Mouse (Mus musculus) midbrain, embryonic 11.5 days (tissue): ENCODE results near the gene Timm13. TPM values are rescaled to one million over a fixed set of nuclear protein-coding genes. Genes with fewer than 3 reads are reported as not detected.

Experiments used
- ATAC-seq: fragments of 200-750 bp; cut with Nextera tagmentation; 2 replicates; pipeline ENCODE4 v1.8.0; 2017; ENCODE audit warnings: moderate TSS enrichment, moderate library complexity; ENCODE audit not compliant: low FRiP score
- DNase-seq: peaks from one replicate; pipeline ENCODE4 v3.0.0; 2015; ENCODE audit warnings: low spot score; ENCODE audit errors: missing footprints
- H3K27ac ChIP-seq: fragments of 300-500 bp; sonication (generic); 2 replicates; pipeline ENCODE4 v1.5.1; 2014; ENCODE audit warnings: low read depth, low read length
- H3K27me3 ChIP-seq: fragments of 300-500 bp; sonication (generic); 2 replicates; pipeline ENCODE4 v1.6.1; 2014; ENCODE audit warnings: mild to moderate bottlenecking, low read length, moderate library complexity, mixed read lengths; ENCODE audit not compliant: control insufficient read depth, insufficient read depth
- H3K36me3 ChIP-seq: fragments of 300-500 bp; sonication (generic); 2 replicates; pipeline ENCODE4 v1.6.1; 2014; ENCODE audit warnings: mild to moderate bottlenecking, low read length, moderate library complexity, mixed read lengths; ENCODE audit not compliant: control insufficient read depth, insufficient read depth
- H3K4me1 ChIP-seq: fragments of 300-500 bp; sonication (generic); 2 replicates; pipeline ENCODE4 v1.6.1; 2014; ENCODE audit warnings: low read length; ENCODE audit not compliant: control insufficient read depth, insufficient read depth
- H3K4me2 ChIP-seq: fragments of 300-500 bp; sonication (generic); 2 replicates; pipeline ENCODE4 v1.6.1; 2014; ENCODE audit warnings: mild to moderate bottlenecking, moderate library complexity
- H3K4me3 ChIP-seq: fragments of 300-500 bp; sonication (generic); 2 replicates; pipeline ENCODE4 v1.5.1; 2014; ENCODE audit warnings: low read depth, low read length
- H3K9ac ChIP-seq: fragments of 300-500 bp; sonication (generic); 2 replicates; pipeline ENCODE4 v1.6.1; 2014; ENCODE audit warnings: low read length
- H3K9me3 ChIP-seq: fragments of 300-500 bp; sonication (generic); 2 replicates; pipeline ENCODE4 v1.6.1; 2016; ENCODE audit warnings: low read length; ENCODE audit not compliant: control insufficient read depth
- WGBS: fragments of 180-500 bp; shearing (Covaris S2); extraction: QIAGEN DNeasy Blood & Tissue Kit; methylation state at CpG from one replicate; pipeline ENCODE4 v1.1.7; 2014; 5-methylcytosine and 5-hydroxymethylcytosine counted together
- polyA plus RNA-seq: library from polyadenylated mRNA; unstranded; fragments of >200 nt; fragmentation: Nextera tagmentation; extraction: Ambion mirVana; gene quantifications from 2 replicates; pipeline ENCODE4 v1.2.1, GENCODE M21; 2014

Timm13 gene
- polyA plus RNA-seq, 1 experiment from 2014 or later = 347 TPM

- DNase-seq (peak; percentile 82), ATAC-seq (no peak)
- Histone ChIP-seq H3K27me3 (peaks cover 86% of the 10 kb centered on the region), H3K36me3 (no peaks in the 10 kb centered on the region), H3K4me1 (peaks cover 52% of the 10 kb centered on the region), H3K27ac (no peak overlapping the region), H3K4me3 (no peak overlapping the region), H3K9ac (no peak overlapping the region), H3K9me3 (no peaks in the 10 kb centered on the region), H3K4me2 (no peak overlapping the region)
- 14% methylated on average over 3 of the region's 3 CpGs for WGBS
These were observed 34.5 kb upstream of the Timm13 start for GRCm38 (mm10) chr10:80935241-80935640.

DNA sequence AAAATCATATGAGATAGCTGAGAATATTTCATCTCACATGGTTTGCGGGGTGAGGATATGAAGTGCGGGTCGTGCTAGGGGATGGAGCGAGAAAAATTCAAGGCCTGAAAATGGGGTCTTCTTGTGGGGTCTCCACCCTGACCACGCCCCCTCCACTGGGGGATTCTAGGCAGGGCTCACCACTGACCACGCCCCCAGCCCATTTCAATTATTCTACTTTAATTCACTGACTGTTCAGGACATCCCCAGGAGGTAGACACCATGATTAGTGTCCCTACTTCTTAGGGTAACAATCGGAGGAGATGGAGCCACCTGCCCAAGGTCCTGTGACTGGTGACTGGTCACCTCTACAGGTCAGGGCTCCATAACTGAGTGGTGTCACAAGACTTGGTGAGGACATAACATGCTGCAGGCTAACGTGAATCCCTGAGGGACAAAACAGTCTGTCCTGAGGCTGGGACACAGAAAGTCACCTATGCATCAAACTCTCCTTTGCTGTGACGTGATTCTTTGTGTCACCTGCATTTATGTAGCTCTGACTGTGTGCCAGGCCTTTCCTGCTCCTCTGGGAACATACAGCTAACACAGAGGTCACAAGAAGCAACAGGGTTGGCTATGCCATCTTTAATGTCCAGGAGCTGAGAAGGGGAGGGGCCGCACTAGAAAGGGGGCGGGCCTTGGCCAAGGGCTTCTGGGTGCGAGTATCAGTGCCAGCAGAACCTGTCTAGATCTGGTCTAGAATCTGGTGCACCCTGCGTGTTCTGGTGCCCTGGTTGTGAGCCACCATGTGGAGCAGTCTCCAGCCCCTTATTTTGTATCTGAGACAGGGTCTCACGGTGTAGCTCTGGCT, 33.6 kb upstream of the Timm13 start:
- Histone ChIP-seq H3K4me3 (no peak overlapping the region), H3K4me2 (no peak overlapping the region), H3K27ac (no peak overlapping the region), H3K4me1 (peaks cover 51% of the 10 kb centered on the region), H3K36me3 (no peaks in the 10 kb centered on the region), H3K27me3 (peaks cover 86% of the 10 kb centered on the region), H3K9ac (no peak overlapping the region), H3K9me3 (no peaks in the 10 kb centered on the region)
- ATAC-seq (no peak), DNase-seq (peak; percentile 84)
- 33% methylated on average over 14 of the region's 14 CpGs for WGBS

GRCm38 (mm10) chr10:80933421-80933979, 32.7 kb upstream of the Timm13 start:
- Histone ChIP-seq H3K36me3 (no peaks in the 10 kb centered on the region), H3K27me3 (peaks cover 81% of the 10 kb centered on the region), H3K4me3 (no peak overlapping the region), H3K27ac (no peak overlapping the region), H3K9me3 (no peaks in the 10 kb centered on the region), H3K9ac (no peak overlapping the region), H3K4me1 (peaks cover 57% of the 10 kb centered on the region), H3K4me2 (peak overlapping the region; percentile 27)
- ATAC-seq (no peak), DNase-seq (peak; percentile 91)
- WGBS = 2% methylated on average over 21 of the region's 21 CpGs

DNA sequence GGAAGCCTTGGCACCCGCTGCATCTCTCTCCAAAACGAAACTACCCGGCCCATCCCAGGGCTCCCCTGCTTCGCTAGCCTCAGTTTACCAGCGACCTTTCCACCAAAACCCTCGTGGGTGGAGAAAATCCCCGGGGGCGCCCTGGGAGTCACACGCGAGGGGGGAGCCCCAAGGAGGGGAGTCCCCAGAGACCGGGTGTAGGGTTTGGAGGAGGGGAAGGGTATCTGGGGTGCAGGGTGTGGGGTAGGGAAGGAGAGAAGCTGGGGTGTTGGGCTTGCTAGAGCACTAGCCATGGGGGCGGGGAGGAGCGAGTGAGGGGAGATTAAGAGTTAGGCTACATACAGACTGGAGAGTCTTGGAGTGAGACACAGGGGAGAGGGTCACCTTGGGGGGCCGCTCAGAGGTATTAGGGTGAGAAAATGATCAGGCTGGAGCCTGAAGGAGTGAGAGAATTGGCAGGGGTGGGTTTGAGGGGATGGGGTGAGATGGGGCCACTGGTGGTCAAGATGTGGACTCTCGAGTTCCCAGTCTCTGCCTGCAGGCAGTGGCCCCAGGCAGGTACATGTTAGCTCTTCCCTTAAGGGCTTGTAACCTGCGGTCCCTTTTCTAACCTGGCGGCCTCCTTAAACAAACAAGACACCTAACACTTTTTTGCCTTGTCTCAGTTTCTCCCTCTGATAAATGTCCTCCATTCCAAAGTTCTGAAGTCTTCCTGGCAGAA, 32.1 kb upstream of the Timm13 start:
- H3K27ac ChIP-seq = no peak overlapping the region
- DNase-seq = peak; percentile 87
- H3K4me2 ChIP-seq = peak overlapping the region; percentile 25; the same call in 1 of the 2 replicates
- peaks cover 75% of the 10 kb centered on the region for H3K27me3 ChIP-seq
- no peak for ATAC-seq
- no peaks in the 10 kb centered on the region for H3K36me3 ChIP-seq
- H3K4me1 ChIP-seq = peaks cover 57% of the 10 kb centered on the region
- WGBS = 2% methylated on average over 17 of the region's 17 CpGs
- H3K4me3 ChIP-seq = peak overlapping the region; percentile 0; the same call in 1 of the 2 replicates
- no peak overlapping the region for H3K9ac ChIP-seq
- no peaks in the 10 kb centered on the region for H3K9me3 ChIP-seq

GRCm38 (mm10) chr10:80932206-80932605, 31.4 kb upstream of the Timm13 start:
- H3K9me3 ChIP-seq = no peaks in the 10 kb centered on the region
- peaks cover 68% of the 10 kb centered on the region for H3K27me3 ChIP-seq
- H3K27ac ChIP-seq = no peak overlapping the region
- H3K4me2 ChIP-seq = peak overlapping the region; percentile 25
- under 1% methylated on average over 20 of the region's 20 CpGs for WGBS
- peaks cover 57% of the 10 kb centered on the region for H3K4me1 ChIP-seq
- H3K36me3 ChIP-seq = no peaks in the 10 kb centered on the region
- peak; percentile 93 for DNase-seq
- H3K9ac ChIP-seq = 0 out of 2 replicates have a peak overlapping the region, but pooled peaks have one; percentile 20
- peak overlapping the region; percentile 0; the same call in 1 of the 2 replicates for H3K4me3 ChIP-seq
- ATAC-seq = no peak

GRCm38 (mm10) chr10:80931695-80932094, 30.9 kb upstream of the Timm13 start:
- Histone ChIP-seq H3K4me3 (peak overlapping the region; percentile 0), H3K9ac (no peak overlapping the region), H3K27me3 (peaks cover 63% of the 10 kb centered on the region), H3K4me2 (peak overlapping the region; percentile 25), H3K9me3 (no peaks in the 10 kb centered on the region), H3K27ac (no peak overlapping the region), H3K36me3 (no peaks in the 10 kb centered on the region), H3K4me1 (peaks cover 55% of the 10 kb centered on the region)
- WGBS = 0% methylated on average over 26 of the region's 26 CpGs
- DNase-seq (no peak), ATAC-seq (no peak)

- Histone ChIP-seq H3K27me3 (peaks cover 58% of the 10 kb centered on the region), H3K4me2 (peak overlapping the region; percentile 89), H3K4me1 (peaks cover 50% of the 10 kb centered on the region), H3K4me3 (peak overlapping the region; percentile 40), H3K36me3 (no peaks in the 10 kb centered on the region), H3K27ac (no peak overlapping the region), H3K9ac (no peak overlapping the region; the same call in 1 of the 2 replicates), H3K9me3 (no peaks in the 10 kb centered on the region)
- no peak for ATAC-seq
- WGBS = 3% methylated on average over 13 of the region's 14 CpGs
- DNase-seq = peak; percentile 93
These were observed 30.4 kb upstream of the Timm13 start for GRCm38 (mm10) chr10:80931153-80931671.

DNA sequence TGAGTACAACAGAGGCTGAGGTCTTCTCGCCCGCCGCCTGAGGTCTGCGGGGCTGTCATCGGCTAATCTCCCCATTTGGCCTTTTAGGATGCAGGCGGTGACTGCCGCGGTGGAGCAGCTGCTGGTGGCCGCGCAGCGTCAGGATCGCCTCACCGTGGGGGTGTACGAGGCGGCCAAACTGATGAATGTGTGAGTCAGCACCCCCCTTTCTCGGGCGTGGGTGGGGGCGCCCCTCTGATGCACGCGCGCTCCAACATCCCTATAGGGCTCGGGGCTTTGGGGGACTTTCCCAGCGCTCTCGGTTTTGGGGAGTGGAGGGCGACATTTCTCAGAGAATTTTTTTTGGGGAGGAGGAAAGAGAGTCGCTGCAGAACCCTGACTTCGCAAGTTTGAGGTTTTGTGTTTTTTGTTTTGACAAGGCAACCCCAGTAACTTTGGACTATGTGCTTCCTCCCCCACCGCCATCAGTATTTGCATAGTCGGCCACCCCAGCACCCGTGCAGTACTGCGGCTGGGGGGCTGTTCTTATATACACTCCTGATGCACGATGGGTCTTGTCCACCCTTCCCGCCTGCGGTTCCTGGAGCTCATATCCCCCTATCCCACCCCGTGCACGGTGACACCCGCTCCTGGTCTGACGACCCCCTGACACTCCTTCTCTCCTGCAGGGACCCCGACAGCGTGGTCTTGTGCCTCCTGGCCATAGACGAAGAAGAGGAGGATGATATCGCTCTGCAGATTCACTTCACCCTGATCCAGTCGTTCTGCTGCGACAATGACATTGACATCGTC, 29.8 kb upstream of the Timm13 start:
- Histone ChIP-seq H3K4me1 (peaks cover 45% of the 10 kb centered on the region), H3K36me3 (no peaks in the 10 kb centered on the region), H3K27ac (no peak overlapping the region), H3K9ac (peak overlapping the region; percentile 35), H3K4me2 (peak overlapping the region; percentile 89), H3K27me3 (peaks cover 52% of the 10 kb centered on the region), H3K4me3 (peak overlapping the region; percentile 40), H3K9me3 (no peaks in the 10 kb centered on the region)
- WGBS = under 1% methylated on average over 45 of the region's 45 CpGs
- DNase-seq (peak; percentile 89), ATAC-seq (peak; percentile 22; the same call in 1 of the 2 replicates)
